Mouse (Mus musculus) lung, embryonic 14.5 days (tissue): Measurements from ENCODE around the gene Arhgap33. TPM values are rescaled to one million over a fixed set of nuclear protein-coding genes. Genes with fewer than 3 reads are reported as not detected.

ENCODE experiments used
- ATAC-seq: fragments of 200-750 bp; cut with Nextera tagmentation; 2 replicates; pipeline ENCODE4 v1.8.0; 2017; ENCODE audit warnings: mild to moderate bottlenecking, moderate TSS enrichment, moderate library complexity; ENCODE audit not compliant: insufficient read depth
- DNase-seq: peaks from one replicate; pipeline ENCODE4 v3.0.0-alpha.2; 2015
- H3K27ac ChIP-seq: fragments of 300-500 bp; sonication (generic); 2 replicates; pipeline ENCODE4 v1.5.1; 2014; ENCODE audit warnings: low read depth, mild to moderate bottlenecking, moderate library complexity
- H3K27me3 ChIP-seq: fragments of 300-500 bp; sonication (generic); 2 replicates; pipeline ENCODE4 v1.6.1; 2014; ENCODE audit warnings: low read length, control low read depth; ENCODE audit not compliant: insufficient read depth
- H3K36me3 ChIP-seq: fragments of 300-500 bp; sonication (generic); 2 replicates; pipeline ENCODE4 v1.6.1; 2014; ENCODE audit warnings: control low read depth; ENCODE audit not compliant: insufficient read depth
- H3K4me1 ChIP-seq: fragments of 300-500 bp; sonication (generic); 2 replicates; pipeline ENCODE4 v1.6.1; 2014; ENCODE audit warnings: antibody characterized with exemption, control low read depth; ENCODE audit not compliant: insufficient read depth
- H3K4me2 ChIP-seq: fragments of 300-500 bp; sonication (generic); 2 replicates; pipeline ENCODE4 v1.6.1; 2014; ENCODE audit warnings: mild to moderate bottlenecking
- H3K4me3 ChIP-seq: fragments of 300-500 bp; sonication (generic); 2 replicates; pipeline ENCODE4 v1.5.1; 2014; ENCODE audit warnings: low read depth, low read length
- H3K9ac ChIP-seq: fragments of 300-500 bp; sonication (generic); 2 replicates; pipeline ENCODE4 v1.6.1; 2014
- H3K9me3 ChIP-seq: fragments of 300-500 bp; sonication (generic); 2 replicates; pipeline ENCODE4 v1.6.1; 2016; ENCODE audit warnings: low read depth, low read length, control low read depth
- CTCF ChIP-seq: IDR thresholded peaks from 2 replicates; pipeline ENCODE4 v1.5.1; 2016; ENCODE audit warnings: antibody characterized with exemption, low read depth
- whole genome bisulfite sequencing: fragments of 180-500 bp; shearing (Covaris S2); extraction: QIAGEN DNeasy Blood & Tissue Kit; methylation state at CpG from one replicate; pipeline ENCODE4 v1.1.7; 2014; 5-methylcytosine and 5-hydroxymethylcytosine counted together
- polyA plus RNA-seq: library from polyadenylated mRNA; unstranded; fragments of >200 nt; fragmentation: Nextera tagmentation; extraction: Ambion mirVana; gene quantifications from 2 replicates; pipeline ENCODE4 v1.2.1, GENCODE M21; 2014

The Arhgap33 gene
- polyA plus RNA-seq, 1 experiment from 2014 or later, result 14.3 TPM

DNA sequence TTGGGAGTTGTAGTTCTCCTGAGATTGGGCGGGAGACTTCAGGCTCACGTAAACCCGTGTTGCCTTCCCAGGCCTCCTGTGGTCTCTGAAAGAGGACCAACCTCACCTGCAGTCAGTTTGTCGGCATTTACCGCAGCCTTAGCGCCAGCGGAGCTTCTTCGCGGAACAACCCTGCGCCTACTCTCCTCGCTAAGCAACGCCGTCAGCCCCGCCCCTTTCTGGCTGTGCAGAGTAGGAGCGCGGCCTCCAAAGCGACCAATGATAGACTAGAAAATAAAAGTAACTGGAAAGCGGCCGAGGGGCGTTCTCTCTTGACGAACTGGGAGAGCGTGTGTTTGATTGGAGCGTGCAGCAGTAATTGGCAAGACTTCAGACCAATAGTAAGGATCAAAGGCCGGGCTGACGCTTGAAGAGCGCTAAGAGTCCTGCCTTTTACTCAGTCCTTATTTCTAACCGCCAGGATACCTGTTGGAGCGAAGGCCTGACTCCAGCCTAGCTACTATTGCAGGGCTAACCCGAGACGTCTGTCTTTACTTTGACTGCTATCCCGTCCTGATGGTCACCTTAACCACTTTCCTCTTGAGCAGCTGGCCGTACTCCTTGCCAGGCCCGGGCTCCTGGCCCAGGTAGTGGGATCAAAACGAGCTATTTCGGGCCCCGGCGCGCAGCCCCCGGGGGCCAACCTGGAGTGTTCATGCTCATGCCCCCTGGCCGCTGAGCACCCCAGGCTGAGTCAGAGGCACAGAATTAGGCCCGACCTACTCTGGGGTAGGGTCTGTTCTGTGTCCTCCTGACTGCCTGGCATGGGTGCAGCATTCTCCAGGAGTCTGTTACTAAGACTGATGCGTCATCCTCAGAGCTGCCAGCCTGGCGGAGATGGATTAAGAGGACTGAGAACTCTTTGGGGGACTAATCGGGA is 17.5 kb upstream of the Arhgap33 start, which contains the start of the genes Hspb6 and Proser3:
Gene Hspb6, plus strand, starts transcription at position 77 of the 919 bp plus-strand sequence.
Gene Proser3, minus strand, starts transcription at position 198 of the 919 bp plus-strand sequence.
- peaks cover 50% of the 10 kb centered on the region for H3K36me3 ChIP-seq
- H3K9ac ChIP-seq, result peak within 1 kb of the TSS; percentile 62
- WGBS, result under 1% methylated on average over 44 of the region's 44 CpGs
- DNase-seq (peak; percentile 100), ATAC-seq (peak; percentile 95)
- H3K4me2 ChIP-seq, result peak within 1 kb of the TSS; percentile 96
- peak within 1 kb of the TSS; percentile 62 for H3K4me3 ChIP-seq
- H3K9me3 ChIP-seq, result no peaks in the 10 kb centered on the region
- no peaks in the 10 kb centered on the region for H3K27me3 ChIP-seq
- H3K4me1 ChIP-seq, result peaks cover 8% of the 10 kb centered on the region
- no peak for TF ChIP-seq CTCF
- peak within 1 kb of the TSS; percentile 98 for H3K27ac ChIP-seq

DNA sequence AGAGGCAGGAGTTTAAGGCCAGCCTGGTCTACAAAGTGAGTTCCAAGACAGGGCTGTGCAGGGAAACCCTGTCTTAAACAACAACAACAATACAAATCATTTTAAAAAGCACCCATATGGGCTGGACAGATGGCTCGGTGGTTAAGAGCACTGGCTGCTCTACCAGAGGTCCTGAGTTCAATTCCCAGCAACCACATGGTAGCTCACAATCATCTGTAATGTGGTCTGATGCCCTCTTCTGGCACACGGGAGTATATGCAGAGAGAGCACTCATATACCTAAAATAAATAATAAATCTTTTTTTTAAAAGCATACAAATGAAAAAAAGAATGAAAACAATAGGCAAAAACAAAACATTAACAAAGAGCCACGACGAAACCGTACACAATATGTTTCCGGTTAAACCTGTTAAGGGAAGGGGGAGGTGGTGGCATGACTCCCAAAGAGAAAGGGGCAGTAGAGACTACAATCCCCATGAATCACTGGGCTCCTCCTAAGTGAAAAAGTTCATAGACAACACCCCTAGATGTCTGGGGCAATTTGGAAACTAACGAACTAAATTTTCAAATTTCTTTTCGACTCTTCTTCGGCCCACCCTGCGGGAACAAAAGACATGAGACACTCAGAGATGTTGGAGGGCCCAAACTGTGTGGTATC is 16.7 kb upstream of the Arhgap33 start:
- Histone ChIP-seq H3K27me3 (no peaks in the 10 kb centered on the region), H3K36me3 (peaks cover 47% of the 10 kb centered on the region), H3K27ac (peak overlapping the region; percentile 98), H3K4me3 (peak overlapping the region; percentile 62), H3K9ac (peak overlapping the region; percentile 62), H3K4me2 (peak overlapping the region; percentile 96), H3K9me3 (no peaks in the 10 kb centered on the region), H3K4me1 (peaks cover 8% of the 10 kb centered on the region)
- ATAC-seq (peak; percentile 71), DNase-seq (peak; percentile 86)
- peak; percentile 56 for TF ChIP-seq CTCF
- WGBS, result 2% methylated on average over 10 of the region's 10 CpGs

DNA sequence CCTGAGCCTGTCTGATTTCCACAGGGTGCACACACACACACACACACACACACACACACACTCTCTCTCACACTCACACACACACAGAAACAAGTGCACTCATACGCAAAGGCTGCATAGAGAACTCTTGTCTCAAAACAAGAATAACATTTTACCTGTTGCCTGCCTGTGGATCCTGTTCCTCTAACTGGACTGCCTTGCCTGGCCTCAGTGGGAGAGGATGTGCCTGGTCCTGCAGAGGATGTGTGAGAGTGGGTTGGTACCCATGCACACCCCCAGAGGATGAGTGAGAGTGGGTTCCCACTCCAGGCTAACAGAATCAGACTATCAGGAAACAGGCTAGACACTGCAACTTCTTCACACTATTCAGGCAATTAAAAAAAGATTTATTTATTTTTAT is 15.7 kb upstream of the Arhgap33 start:
- H3K27ac ChIP-seq, result no peak overlapping the region
- no peaks in the 10 kb centered on the region for H3K9me3 ChIP-seq
- WGBS, result 95% methylated on average over 1 of the region's 1 CpGs
- no peak overlapping the region for H3K9ac ChIP-seq
- DNase-seq (no peak), ATAC-seq (no peak)
- peak overlapping the region; percentile 96; the same call in 1 of the 2 replicates for H3K4me2 ChIP-seq
- no peak overlapping the region for H3K4me3 ChIP-seq
- H3K36me3 ChIP-seq, result peaks cover 47% of the 10 kb centered on the region
- H3K27me3 ChIP-seq, result no peaks in the 10 kb centered on the region
- H3K4me1 ChIP-seq, result peaks cover 8% of the 10 kb centered on the region
- TF ChIP-seq CTCF, result no peak

DNA sequence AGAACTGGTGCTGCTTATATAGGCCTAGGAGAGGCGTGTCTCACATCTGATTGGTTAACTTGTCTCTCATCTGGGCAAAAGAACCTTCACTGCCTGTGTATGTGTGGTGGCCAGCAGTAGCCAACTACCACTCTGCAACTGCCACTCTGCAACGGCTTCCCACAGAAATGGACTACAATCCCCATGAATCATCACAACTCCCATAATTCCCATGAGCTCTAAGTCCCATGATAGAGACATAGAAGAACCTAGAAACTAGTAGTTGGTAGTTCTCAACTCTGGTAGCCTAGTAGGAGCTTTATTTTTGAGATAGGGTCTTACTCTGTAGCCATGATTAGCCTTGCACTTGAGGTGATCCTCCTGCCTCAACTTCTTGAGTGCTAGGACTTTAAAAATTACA is 15.0 kb upstream of the Arhgap33 start:
- Histone ChIP-seq H3K4me1 (peaks cover 8% of the 10 kb centered on the region), H3K27me3 (no peaks in the 10 kb centered on the region), H3K4me2 (no peak overlapping the region), H3K4me3 (no peak overlapping the region), H3K36me3 (peaks cover 44% of the 10 kb centered on the region), H3K27ac (no peak overlapping the region), H3K9ac (no peak overlapping the region), H3K9me3 (no peaks in the 10 kb centered on the region)
- no peak for ATAC-seq
- no peak for DNase-seq
- no peak for TF ChIP-seq CTCF
- WGBS, result 95% methylated on average over 2 of the region's 2 CpGs

DNA sequence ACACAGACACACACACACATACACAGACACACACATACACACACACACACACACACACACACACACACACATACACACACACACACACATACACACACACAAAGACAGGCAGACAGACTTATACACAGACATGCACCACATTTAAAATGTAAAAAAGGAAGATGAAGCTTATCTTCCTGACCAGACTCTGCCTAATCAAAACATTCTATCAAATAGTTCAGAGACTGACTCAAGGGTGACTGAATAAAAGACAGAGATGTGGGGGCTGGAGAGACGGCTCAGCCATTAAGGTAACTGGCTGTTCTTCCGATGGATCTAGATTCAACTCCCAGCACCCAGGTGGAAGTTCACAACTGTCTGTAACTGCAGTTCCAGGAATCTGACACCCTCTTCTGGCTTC is 9.5 kb upstream of the Arhgap33 start:
- WGBS, result 77% methylated on average over 2 of the region's 2 CpGs
- Histone ChIP-seq H3K36me3 (peaks cover 77% of the 10 kb centered on the region), H3K27ac (no peak overlapping the region)

DNA sequence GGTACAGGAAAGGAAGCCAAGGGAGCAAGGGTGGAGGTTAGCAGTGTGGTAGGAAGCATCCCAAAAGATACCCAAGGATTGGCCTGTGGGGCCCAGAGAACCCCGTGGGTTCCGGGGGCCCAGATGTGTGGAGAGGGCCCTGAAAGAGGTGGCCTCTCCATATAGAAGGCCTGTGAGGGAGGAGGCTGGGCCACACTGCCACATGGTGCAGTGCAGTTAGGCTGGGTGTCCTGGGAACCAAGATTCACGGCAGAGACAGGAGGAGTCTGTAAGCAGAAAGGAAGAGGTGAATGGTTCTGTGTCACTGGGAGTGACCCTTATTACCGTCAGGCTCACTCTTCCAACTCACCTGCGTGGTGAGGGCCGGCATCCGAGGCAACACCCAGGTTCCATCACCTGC is 5.7 kb upstream of the Arhgap33 start:
- no peaks in the 10 kb centered on the region for H3K27me3 ChIP-seq
- H3K4me3 ChIP-seq, result no peak overlapping the region
- no peak for DNase-seq
- TF ChIP-seq CTCF, result no peak
- no peak overlapping the region for H3K4me2 ChIP-seq
- no peak overlapping the region for H3K27ac ChIP-seq
- no peak for ATAC-seq
- peaks cover 57% of the 10 kb centered on the region for H3K36me3 ChIP-seq
- H3K9ac ChIP-seq, result no peak overlapping the region
- no peaks in the 10 kb centered on the region for H3K4me1 ChIP-seq
- WGBS, result 83% methylated on average over 7 of the region's 7 CpGs
- H3K9me3 ChIP-seq, result no peaks in the 10 kb centered on the region

More for the DNA sequence above, 9.5 kb upstream of the Arhgap33 start:
- Histone ChIP-seq H3K4me3 (no peak overlapping the region), H3K4me1 (no peaks in the 10 kb centered on the region), H3K9me3 (no peaks in the 10 kb centered on the region), H3K9ac (no peak overlapping the region), H3K4me2 (no peak overlapping the region), H3K27me3 (no peaks in the 10 kb centered on the region)
- ATAC-seq (no peak), DNase-seq (no peak)
- no peak for TF ChIP-seq CTCF
